Mouse (Mus musculus) left cerebral cortex, adult 2 months (tissue): ENCODE results near the gene Car5a. TPM values are rescaled to one million over a fixed set of nuclear protein-coding genes. Genes with fewer than 3 reads are reported as not detected.

Source experiments
- DNase-seq, 2 experiments: peaks; one replicate each; pipeline ENCODE4 v3.0.0; 2021 to 2022; ENCODE audit warnings: low spot score in 2 of 2, mixed read lengths in 1 of 2; ENCODE audit errors: extremely low spot score in 1 of 2
- H3K27ac ChIP-seq: fragments of 200-600 bp; 2 replicates; pipeline ENCODE4 v1.8.1; 2022
- H3K4me3 ChIP-seq: fragments of 200-600 bp; 2 replicates; pipeline ENCODE4 v1.8.1; 2022
- CTCF ChIP-seq: fragments of 200-600 bp; IDR thresholded peaks from 2 replicates; pipeline ENCODE4 v1.8.1; 2022; ENCODE audit warnings: antibody characterized with exemption, mild to moderate bottlenecking, moderate library complexity
- intact Hi-C: fragments of 180-260 bp; cut with DNase I; formaldehyde crosslinking; loops from one replicate; pipeline ENCODE4 v1.15.1; 2025
- total RNA-seq, 2 experiments: library from RNA; stranded (reverse); gene quantifications; 2 replicates each; pipeline ENCODE4 v1.2.3; 2021

Gene Car5a
- total RNA-seq, 2 experiments from 2014 or later: not detected

DNA sequence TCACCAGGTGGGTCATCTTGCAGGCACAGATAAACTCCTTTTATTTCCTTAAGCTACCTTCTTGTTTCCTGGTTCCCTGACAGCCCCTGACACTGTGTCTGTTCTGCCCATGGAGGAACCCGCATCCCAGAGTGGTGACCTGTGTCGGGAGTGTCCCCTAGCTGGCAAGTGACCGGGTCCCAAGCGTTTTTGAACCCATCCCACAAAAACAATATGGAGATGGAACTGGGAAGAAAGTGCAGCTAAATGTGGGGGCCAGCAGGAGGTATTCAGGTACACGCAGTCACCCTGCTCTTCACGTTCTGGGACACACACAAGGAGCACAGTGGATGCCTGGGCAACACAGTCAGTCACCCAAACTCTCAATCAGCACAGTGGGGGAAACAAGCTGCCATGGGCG is 1.6 kb upstream of the Car5a start:
- H3K27ac ChIP-seq: no peak overlapping the region
- no peak overlapping the region for H3K4me3 ChIP-seq
- DNase-seq: no peak
- TF ChIP-seq CTCF: no peak
- intact Hi-C loops: no loop called here

GRCm38 (mm10) chr8:121943716-121944115 is 988 bp downstream of the Car5a start:
- H3K4me3 ChIP-seq: no peak overlapping the region
- intact Hi-C loops: no loop called here
- no peak for DNase-seq
- TF ChIP-seq CTCF: no peak
- H3K27ac ChIP-seq: no peak overlapping the region

- H3K27ac ChIP-seq: no peak overlapping the region
- DNase-seq: no peak
- no peak overlapping the region for H3K4me3 ChIP-seq
- intact Hi-C loops: no loop called here
- TF ChIP-seq CTCF: no peak
Measured at GRCm38 (mm10) chr8:121943057-121943540, 1.6 kb downstream of the Car5a start.

GRCm38 (mm10) chr8:121938732-121939131 is 6.0 kb downstream of the Car5a start:
- intact Hi-C loops: no loop called here
- no peak for TF ChIP-seq CTCF
- Histone ChIP-seq H3K27ac (no peak overlapping the region), H3K4me3 (no peak overlapping the region)
- no peak for DNase-seq

- Histone ChIP-seq H3K4me3 (no peak overlapping the region), H3K27ac (no peak overlapping the region)
- no peak for DNase-seq
- no peak for TF ChIP-seq CTCF
- intact Hi-C loops: no loop called here
Measured at GRCm38 (mm10) chr8:121936391-121936790, 8.3 kb downstream of the Car5a start.

DNA sequence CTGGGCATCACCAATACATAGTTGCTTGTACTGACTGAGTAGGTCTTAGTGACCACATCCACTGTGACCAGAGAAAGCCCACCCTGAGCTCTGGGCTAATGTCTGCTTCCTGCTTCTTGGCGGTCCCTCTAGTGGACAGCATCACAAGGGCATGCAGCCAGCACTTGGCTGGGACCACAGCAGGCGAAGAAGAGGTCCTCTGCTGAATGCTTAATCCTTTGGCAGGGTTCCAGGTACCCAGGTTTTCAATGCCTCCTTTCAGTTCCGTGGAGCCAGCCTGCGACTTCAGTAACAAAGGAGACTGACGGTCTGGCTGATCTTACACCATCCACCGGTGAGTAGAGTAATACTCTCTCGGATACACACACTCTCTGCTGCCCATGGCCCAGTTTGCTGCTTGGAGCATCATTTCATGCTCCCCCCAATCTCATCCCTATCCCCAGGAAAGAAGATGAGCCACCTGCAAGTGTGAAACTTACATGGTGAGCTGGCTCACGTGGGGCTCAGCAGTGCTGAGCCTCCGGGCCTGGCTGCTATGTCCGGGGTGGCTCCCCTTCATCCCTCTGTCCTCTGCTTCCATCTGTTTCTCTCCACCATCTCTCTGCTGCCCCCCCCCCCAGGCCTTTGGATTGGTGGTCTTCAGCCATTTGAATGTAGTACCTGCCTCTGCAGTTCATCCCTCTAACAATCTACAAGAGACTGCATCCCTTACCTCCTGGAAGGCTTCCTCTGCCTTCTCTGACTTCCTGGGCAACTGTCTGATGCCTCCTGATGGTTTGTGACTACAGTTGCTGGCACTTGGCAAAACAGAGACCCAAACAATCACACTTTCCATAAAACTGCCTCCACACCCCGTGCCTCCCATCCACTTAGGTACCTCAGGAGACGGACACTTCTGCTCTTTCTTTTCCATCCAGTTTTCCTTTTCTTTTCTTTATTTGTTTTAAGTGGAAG is 9.1 kb downstream of the Car5a start:
- TF ChIP-seq CTCF: peak; percentile 46
- peak; percentile 39 to 68 for DNase-seq
- H3K27ac ChIP-seq: peak overlapping the region; percentile 47
- intact Hi-C loops: no loop called here
- H3K4me3 ChIP-seq: no peak overlapping the region

- intact Hi-C loops: no loop called here
- H3K27ac ChIP-seq: peak overlapping the region; percentile 45; the same call in 1 of the 2 replicates
- DNase-seq: no peak
- no peak overlapping the region for H3K4me3 ChIP-seq
- TF ChIP-seq CTCF: no peak
Measured at GRCm38 (mm10) chr8:121934923-121935322, 9.8 kb downstream of the Car5a start.

DNA sequence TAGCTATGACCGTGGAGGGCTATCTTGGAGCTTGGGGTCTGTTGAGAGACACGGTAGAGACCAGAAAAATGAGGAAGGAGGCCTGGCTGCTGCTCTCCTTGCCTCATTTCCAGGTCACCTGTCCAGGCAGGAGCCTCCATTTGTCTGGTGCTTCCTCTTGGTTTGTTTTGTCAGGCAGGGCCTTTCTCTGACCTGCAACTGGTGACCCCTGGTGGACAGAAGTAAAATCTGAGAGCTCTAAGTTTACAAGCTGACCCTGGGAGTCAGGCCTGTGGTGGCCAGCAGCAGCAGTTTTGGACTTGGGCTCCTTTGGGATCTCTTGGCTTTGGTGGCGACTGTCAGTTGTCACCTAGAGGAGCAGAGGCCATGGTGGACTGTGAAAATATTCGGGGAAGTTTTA is 10.2 kb downstream of the Car5a start:
- peak; percentile 59 for TF ChIP-seq CTCF
- H3K27ac ChIP-seq: peak overlapping the region; percentile 45; the same call in 1 of the 2 replicates
- DNase-seq: no peak
- intact Hi-C loops: no loop called here
- no peak overlapping the region for H3K4me3 ChIP-seq

DNA sequence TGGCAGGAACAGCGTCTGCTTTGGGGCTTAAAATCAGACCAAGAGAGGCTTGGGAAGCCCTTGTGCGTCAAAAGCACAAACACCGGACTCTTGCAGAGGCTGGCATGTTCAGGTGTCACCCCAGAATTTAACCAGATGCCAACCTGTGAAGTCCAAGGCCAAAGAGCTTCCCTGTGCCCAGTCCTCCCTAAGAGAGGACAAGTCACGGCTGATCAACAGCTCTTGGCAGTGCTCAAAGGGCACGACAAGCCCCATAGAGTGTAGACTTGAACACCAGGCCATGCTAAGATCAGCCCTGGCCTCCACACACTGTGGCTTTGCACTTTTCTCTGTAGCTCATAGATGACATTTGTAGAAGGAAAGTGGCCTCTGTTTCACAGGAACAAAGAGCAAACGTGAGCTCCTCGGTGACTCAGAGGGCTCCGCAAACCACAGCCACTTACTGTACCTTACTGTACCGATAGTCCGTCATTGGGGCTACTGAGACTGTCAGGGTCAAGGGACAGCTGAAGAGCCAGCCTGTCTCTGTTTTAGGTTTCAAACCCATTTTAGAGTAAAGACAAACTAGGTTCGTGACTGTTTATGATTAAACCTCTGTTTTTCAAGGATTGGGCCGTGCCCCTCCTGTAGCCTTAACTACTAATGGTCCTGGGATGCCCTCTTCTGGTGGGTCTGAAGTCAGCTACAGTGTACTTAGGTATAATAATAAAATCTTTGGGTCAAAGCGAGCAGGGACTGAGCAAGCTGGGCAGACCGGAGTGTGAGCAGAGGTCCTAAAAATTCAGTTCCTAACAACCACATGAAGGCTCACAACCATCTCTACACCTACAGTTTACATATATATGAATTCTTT is 11.8 kb downstream of the Car5a start:
- no peak overlapping the region for H3K4me3 ChIP-seq
- H3K27ac ChIP-seq: no peak overlapping the region
- TF ChIP-seq CTCF: peak; percentile 36
- DNase-seq: no peak
- intact Hi-C loops: loop anchor here (2.0 kb wide), 1 partner anchor 82 kb away; no protein-coding TSS in a partner anchor

GRCm38 (mm10) chr8:121932026-121932667 is 12.6 kb downstream of the Car5a start:
- intact Hi-C loops: loop anchor here (2.0 kb wide), 1 partner anchor 81 kb away; no protein-coding TSS in a partner anchor
- no peak overlapping the region for H3K4me3 ChIP-seq
- H3K27ac ChIP-seq: no peak overlapping the region
- no peak for TF ChIP-seq CTCF
- DNase-seq: no peak

GRCm38 (mm10) chr8:121931571-121931970 is 13.1 kb downstream of the Car5a start:
- Histone ChIP-seq H3K4me3 (no peak overlapping the region), H3K27ac (no peak overlapping the region)
- no peak for DNase-seq
- TF ChIP-seq CTCF: no peak
- intact Hi-C loops: no loop called here
